Mouse (Mus musculus) C2C12 (cell line): ENCODE measurements around the gene Cdh11.

ENCODE experiments used
- CEBPB ChIP-seq: IDR thresholded peaks from one replicate; pipeline ENCODE4 v1.6.1; 2011; ENCODE audit warnings: low read depth, mild to moderate bottlenecking, control low read depth, moderate library complexity
- CTCF ChIP-seq: IDR thresholded peaks from one replicate; pipeline ENCODE4 v1.5.1; 2011; ENCODE audit not compliant: control insufficient read depth, insufficient read depth, insufficient read length
- FOSL1 ChIP-seq: IDR thresholded peaks from one replicate; pipeline ENCODE4 v1.8.0; 2011; ENCODE audit warnings: mild to moderate bottlenecking, low read length; ENCODE audit not compliant: poor library complexity, insufficient read depth, severe bottlenecking
- MAX ChIP-seq: IDR thresholded peaks from one replicate; pipeline ENCODE4 v1.6.1; 2011; ENCODE audit warnings: mild to moderate bottlenecking, control low read depth
- MYOD1 ChIP-seq: IDR thresholded peaks from one replicate; pipeline ENCODE4 v1.6.1; 2011; ENCODE audit warnings: low read depth; ENCODE audit not compliant: control insufficient read depth, insufficient read length
- MYOG ChIP-seq: IDR thresholded peaks from one replicate; pipeline ENCODE4 v1.6.1; 2011; ENCODE audit not compliant: control insufficient read depth, insufficient read length; ENCODE audit errors: extremely low read depth
- USF1 ChIP-seq: IDR thresholded peaks from one replicate; pipeline ENCODE4 v1.6.1; 2011; ENCODE audit warnings: low read depth, mild to moderate bottlenecking, control low read depth, moderate library complexity

- no peak for TF ChIP-seq CTCF
- no peak for TF ChIP-seq MYOG
- TF ChIP-seq MAX: no peak
- no peak for TF ChIP-seq CEBPB
- no peak for TF ChIP-seq USF1
- no peak for TF ChIP-seq MYOD1
- TF ChIP-seq FOSL1: no peak
These were observed 133.5 kb downstream of the Cdh11 start for GRCm38 (mm10) chr8:102651964-102652363.
